ENCODE assay signal across 9 mouse cellular contexts in genomic region chr10:86825871-86826522, GRCm38 (mm10). TPM values are rescaled to one million over a fixed set of nuclear protein-coding genes. Genes with fewer than 3 reads are reported as not detected.
DNase-seq lines count a peak whose midpoint lies in the region.
"Had no signal": no experiment of that assay in that cellular context is flagged by ENCODE, and none has a peak within 500 bp of the region (broad histone marks: within the 10 kb centered on the region; RNA-seq: fewer than 3 reads in every experiment).

No protein-coding gene starts in this region.

- intact Hi-C loops in gastrocnemius, postnatal 36 days (cut with DNase I): loop anchor here (5.0 kb wide), 1 partner anchor 44 kb away; no protein-coding TSS in a partner anchor

- DNase-seq in A20 (ENCODE audit: low read depth, low spot score): peak; percentile 39
- peak; percentile 59 to 71 for DNase-seq in adrenal gland, postnatal 36 days
- DNase-seq in gastrocnemius, postnatal 36 days: peak; percentile 60 to 67
- DNase-seq in kidney, postnatal 10 days: peak; percentile 73
- DNase-seq in layer of hippocampus, adult 9-11 months: no peak
- DNase-seq in layer of hippocampus, postnatal 25 days (ENCODE audit: extremely low spot score in 1 of 2, low spot score in 1 of 2): no peak
- DNase-seq in spleen, adult 12 weeks (ENCODE audit: low spot score): no peak
- no peak for DNase-seq in layer of hippocampus, adult 8-10 months (ENCODE audit: low spot score in 2 of 2)
- DNase-seq: thymus, adult 18-20 months had no signal

RNA-seq across cellular contexts. Expression of gene Nt5dc3, which starts 47.2 kb away (rescaled TPM):
- total RNA-seq in adrenal gland, postnatal 36 days (2021): 10 to 100 TPM; 35.7 to 60.4 TPM
- total RNA-seq in gastrocnemius, postnatal 36 days (2021): 10 to 100 TPM; 44.4 to 53.9 TPM
- 100 to 1,000 TPM; 128 to 130 TPM for total RNA-seq in layer of hippocampus, postnatal 25 days (2021)
- total RNA-seq in layer of hippocampus, adult 8-10 months (2022): 100 to 1,000 TPM; 113 to 152 (median 122) TPM

Comparison
In these comparisons a context has a peak if more than half of its experiments do, and no peak if none do; other contexts are left out.
1. DNase-seq: peak in A20 (single experiment), adrenal gland, postnatal 36 days (2 of 2), gastrocnemius, postnatal 36 days (2 of 2) and kidney, postnatal 10 days (single experiment); none in layer of hippocampus, adult 9-11 months (single experiment), layer of hippocampus, postnatal 25 days (0 of 2), spleen, adult 12 weeks (single experiment) and layer of hippocampus, adult 8-10 months (0 of 2).